Mouse (Mus musculus): ENCODE data around the gene Nxph3. TPM values are rescaled to one million over a fixed set of nuclear protein-coding genes. Genes with fewer than 3 reads are reported as not detected.

Gene Nxph3
- polyA plus RNA-seq, 1 experiment from 2014 or later: not detected

DNA sequence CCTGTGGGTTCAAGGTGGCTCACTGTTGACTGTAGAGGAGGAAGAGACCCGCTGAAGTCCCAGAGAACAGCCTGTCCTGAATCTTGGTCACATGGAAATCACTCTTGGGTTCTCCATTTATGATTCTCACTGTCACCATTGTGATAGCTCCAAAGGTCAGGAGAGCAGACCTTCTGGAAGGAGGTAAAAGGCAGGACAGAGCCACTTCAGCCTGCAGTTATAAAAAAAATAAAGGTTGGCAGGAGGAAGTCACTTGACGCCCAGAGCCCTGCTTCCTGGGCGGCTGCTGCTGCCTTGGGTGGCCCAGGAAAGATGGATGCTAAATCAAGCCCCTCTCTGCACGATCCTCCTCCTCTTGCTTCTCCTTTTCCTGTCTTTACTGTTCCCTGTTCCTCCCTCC is 14.0 kb downstream of the Nxph3 start:
- no peak overlapping the region for H3K9ac ChIP-seq (replicated peaks)
- no peak overlapping the region for H3K4me3 ChIP-seq (ENCODE audit: low read depth, low read length)
- H3K27me3 ChIP-seq (ENCODE audit: insufficient read depth, low read length): no peaks in the 10 kb centered on the region
- no peaks in the 10 kb centered on the region; the same call in none of the 2 replicates for H3K36me3 ChIP-seq (replicated peaks; ENCODE audit: insufficient read depth, low read length)
- no peak overlapping the region for H3K4me2 ChIP-seq (ENCODE audit: low read depth, low read length)
- DNase-seq (no peak), ATAC-seq (no peak)
- no peaks in the 10 kb centered on the region for H3K4me1 ChIP-seq (ENCODE audit: insufficient read depth)
- 38% methylated on average over 4 of the region's 4 CpGs for WGBS (ENCODE audit: insufficient replicate concordance)
- no peak for TF ChIP-seq EP300 (IDR thresholded peaks at IDR 0.05; ENCODE audit: low read depth)
- TF ChIP-seq CTCF (IDR thresholded peaks at IDR 0.05; ENCODE audit: low read depth): no peak
- H3K27ac ChIP-seq (ENCODE audit: low read depth): no peak overlapping the region
- H3K9me3 ChIP-seq (ENCODE audit: low read length): no peaks in the 10 kb centered on the region

DNA sequence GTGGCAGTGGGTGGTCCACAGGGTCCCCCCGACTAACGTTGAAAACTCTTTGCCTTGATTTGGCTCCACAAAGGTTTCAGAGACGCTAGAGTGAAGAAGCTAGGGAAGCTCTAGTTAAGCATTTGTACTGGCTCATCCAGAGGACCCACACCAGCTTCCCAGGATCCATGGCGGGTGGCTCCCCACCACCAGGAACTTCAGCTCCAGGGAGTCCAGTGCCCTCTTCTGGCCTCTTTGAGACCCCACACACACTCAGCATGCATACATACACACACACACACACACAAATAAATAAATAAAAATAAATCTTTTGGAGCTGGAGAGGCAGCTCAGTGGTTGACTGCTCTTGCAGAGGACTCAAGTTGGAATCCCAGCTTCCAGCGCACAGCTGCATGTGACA is 16.4 kb downstream of the Nxph3 start:
- Histone ChIP-seq H3K9me3 (ENCODE audit: low read length) (no peaks in the 10 kb centered on the region), H3K36me3 (replicated peaks; ENCODE audit: insufficient read depth, low read length) (peaks cover 10% of the 10 kb centered on the region), H3K4me2 (ENCODE audit: low read depth, low read length) (no peak overlapping the region), H3K4me1 (ENCODE audit: insufficient read depth) (no peaks in the 10 kb centered on the region), H3K9ac (replicated peaks) (no peak overlapping the region), H3K27me3 (ENCODE audit: insufficient read depth, low read length) (no peaks in the 10 kb centered on the region), H3K4me3 (ENCODE audit: low read depth, low read length) (no peak overlapping the region), H3K27ac (ENCODE audit: low read depth) (no peak overlapping the region)
- DNase-seq (no peak), ATAC-seq (no peak)
- WGBS (ENCODE audit: insufficient replicate concordance): 87% methylated on average over 5 of the region's 5 CpGs
- TF ChIP-seq CTCF (IDR thresholded peaks at IDR 0.05; ENCODE audit: low read depth) (no peak), EP300 (IDR thresholded peaks at IDR 0.05; ENCODE audit: low read depth) (no peak)

DNA sequence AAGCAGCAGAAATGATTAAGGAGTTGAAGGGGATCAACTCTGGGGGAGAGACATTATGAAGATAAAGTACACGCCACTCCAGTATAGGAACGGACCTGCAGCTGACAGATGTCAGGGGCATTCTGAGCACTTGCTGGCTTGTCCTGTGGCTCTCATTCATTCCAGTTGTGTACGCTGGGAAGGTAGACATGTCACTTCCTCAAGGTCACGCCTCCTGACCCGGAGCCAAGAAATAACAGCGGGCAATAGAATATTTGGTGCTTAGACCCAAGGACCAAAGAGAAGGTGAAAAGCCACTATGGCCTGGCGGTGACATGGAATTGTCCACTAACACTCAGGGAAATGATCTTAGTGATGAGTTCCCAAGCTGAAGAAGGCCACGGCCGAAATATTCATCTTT is 18.5 kb downstream of the Nxph3 start:
- 91% methylated on average over 9 of the region's 9 CpGs for WGBS (ENCODE audit: insufficient replicate concordance)
- Histone ChIP-seq H3K4me2 (ENCODE audit: low read depth, low read length) (no peak overlapping the region), H3K27ac (ENCODE audit: low read depth) (no peak overlapping the region), H3K4me1 (ENCODE audit: insufficient read depth) (no peaks in the 10 kb centered on the region), H3K27me3 (ENCODE audit: insufficient read depth, low read length) (no peaks in the 10 kb centered on the region), H3K4me3 (ENCODE audit: low read depth, low read length) (no peak overlapping the region), H3K9me3 (ENCODE audit: low read length) (no peaks in the 10 kb centered on the region), H3K9ac (replicated peaks) (no peak overlapping the region), H3K36me3 (replicated peaks; ENCODE audit: insufficient read depth, low read length) (peaks cover 26% of the 10 kb centered on the region)
- no peak for ATAC-seq
- TF ChIP-seq CTCF (IDR thresholded peaks at IDR 0.05; ENCODE audit: low read depth): no peak
- no peak for TF ChIP-seq EP300 (IDR thresholded peaks at IDR 0.05; ENCODE audit: low read depth)
- no peak for DNase-seq

GRCm38 (mm10) chr11:95494374-95494773 is 20.0 kb downstream of the Nxph3 start:
- H3K4me2 ChIP-seq (ENCODE audit: low read depth, low read length): no peak overlapping the region
- no peak overlapping the region for H3K4me3 ChIP-seq (ENCODE audit: low read depth, low read length)
- no peaks in the 10 kb centered on the region for H3K9me3 ChIP-seq (ENCODE audit: low read length)
- 89% methylated on average over 3 of the region's 3 CpGs for whole genome bisulfite sequencing (ENCODE audit: insufficient replicate concordance)
- H3K36me3 ChIP-seq (replicated peaks; ENCODE audit: insufficient read depth, low read length): peaks cover 38% of the 10 kb centered on the region
- no peak overlapping the region for H3K27ac ChIP-seq (ENCODE audit: low read depth)
- H3K4me1 ChIP-seq (ENCODE audit: insufficient read depth): no peaks in the 10 kb centered on the region
- no peak overlapping the region for H3K9ac ChIP-seq (replicated peaks)
- no peak for TF ChIP-seq EP300 (IDR thresholded peaks at IDR 0.05; ENCODE audit: low read depth)
- TF ChIP-seq CTCF (IDR thresholded peaks at IDR 0.05; ENCODE audit: low read depth): no peak
- ATAC-seq (no peak), DNase-seq (no peak)
- no peaks in the 10 kb centered on the region for H3K27me3 ChIP-seq (ENCODE audit: insufficient read depth, low read length)

- H3K9ac ChIP-seq (replicated peaks): no peak overlapping the region
- H3K27ac ChIP-seq (ENCODE audit: low read depth): no peak overlapping the region
- H3K9me3 ChIP-seq (ENCODE audit: low read length): no peaks in the 10 kb centered on the region
- ATAC-seq (no peak), DNase-seq (no peak)
- TF ChIP-seq EP300 (IDR thresholded peaks at IDR 0.05; ENCODE audit: low read depth): no peak
- TF ChIP-seq CTCF (IDR thresholded peaks at IDR 0.05; ENCODE audit: low read depth): no peak
- peaks cover 42% of the 10 kb centered on the region for H3K36me3 ChIP-seq (replicated peaks; ENCODE audit: insufficient read depth, low read length)
- H3K4me3 ChIP-seq (ENCODE audit: low read depth, low read length): no peak overlapping the region
- no peaks in the 10 kb centered on the region for H3K27me3 ChIP-seq (ENCODE audit: insufficient read depth, low read length)
- H3K4me1 ChIP-seq (ENCODE audit: insufficient read depth): no peaks in the 10 kb centered on the region
- WGBS (ENCODE audit: insufficient replicate concordance): 86% methylated on average over 9 of the region's 9 CpGs
- H3K4me2 ChIP-seq (ENCODE audit: low read depth, low read length): no peak overlapping the region
Measured at GRCm38 (mm10) chr11:95493950-95494349, 20.4 kb downstream of the Nxph3 start.

- H3K4me1 ChIP-seq (ENCODE audit: insufficient read depth): no peaks in the 10 kb centered on the region
- H3K9ac ChIP-seq (replicated peaks): no peak overlapping the region
- DNase-seq (no peak), ATAC-seq (no peak)
- no peak overlapping the region for H3K27ac ChIP-seq (ENCODE audit: low read depth)
- no peaks in the 10 kb centered on the region for H3K9me3 ChIP-seq (ENCODE audit: low read length)
- no peak overlapping the region for H3K4me2 ChIP-seq (ENCODE audit: low read depth, low read length)
- TF ChIP-seq EP300 (IDR thresholded peaks at IDR 0.05; ENCODE audit: low read depth) (no peak), CTCF (IDR thresholded peaks at IDR 0.05; ENCODE audit: low read depth) (no peak)
- peaks cover 52% of the 10 kb centered on the region for H3K36me3 ChIP-seq (replicated peaks; ENCODE audit: insufficient read depth, low read length)
- no peaks in the 10 kb centered on the region for H3K27me3 ChIP-seq (ENCODE audit: insufficient read depth, low read length)
- 91% methylated on average over 4 of the region's 4 CpGs for WGBS (ENCODE audit: insufficient replicate concordance)
- H3K4me3 ChIP-seq (ENCODE audit: low read depth, low read length): no peak overlapping the region
Measured at GRCm38 (mm10) chr11:95493010-95493409, 21.4 kb downstream of the Nxph3 start.

DNA sequence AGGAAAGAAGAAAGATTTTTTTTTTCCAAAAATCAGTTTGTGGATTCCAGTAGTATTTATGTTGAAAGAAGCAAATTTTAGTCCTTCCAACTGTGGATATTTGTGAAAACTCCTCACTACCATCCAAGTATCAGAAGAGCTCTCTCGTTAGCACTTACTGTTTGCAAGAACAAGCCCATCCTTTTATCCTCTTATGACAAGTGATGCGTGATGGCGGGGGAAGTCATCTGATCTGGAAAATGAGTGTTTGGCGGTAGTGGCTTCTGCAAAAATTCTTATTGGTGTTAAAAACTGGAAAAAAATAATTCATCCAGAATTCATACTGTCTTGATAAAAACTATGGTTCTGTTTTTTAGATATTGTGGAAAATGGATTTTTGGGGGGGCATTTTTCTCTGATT is 22.1 kb downstream of the Nxph3 start:
- no peaks in the 10 kb centered on the region for H3K27me3 ChIP-seq (ENCODE audit: insufficient read depth, low read length)
- H3K4me2 ChIP-seq (ENCODE audit: low read depth, low read length): no peak overlapping the region
- H3K4me1 ChIP-seq (ENCODE audit: insufficient read depth): no peaks in the 10 kb centered on the region
- ATAC-seq (no peak), DNase-seq (no peak)
- WGBS (ENCODE audit: insufficient replicate concordance): 89% methylated on average over 4 of the region's 4 CpGs
- no peak overlapping the region for H3K27ac ChIP-seq (ENCODE audit: low read depth)
- peaks cover 59% of the 10 kb centered on the region for H3K36me3 ChIP-seq (replicated peaks; ENCODE audit: insufficient read depth, low read length)
- no peak overlapping the region for H3K9ac ChIP-seq (replicated peaks)
- no peak overlapping the region for H3K4me3 ChIP-seq (ENCODE audit: low read depth, low read length)
- TF ChIP-seq CTCF (IDR thresholded peaks at IDR 0.05; ENCODE audit: low read depth) (no peak), EP300 (IDR thresholded peaks at IDR 0.05; ENCODE audit: low read depth) (no peak)
- H3K9me3 ChIP-seq (ENCODE audit: low read length): no peaks in the 10 kb centered on the region

All from liver, postnatal 0 days (tissue).